Mouse (Mus musculus): ENCODE results near the gene Ipo4.

Gene Ipo4

DNA sequence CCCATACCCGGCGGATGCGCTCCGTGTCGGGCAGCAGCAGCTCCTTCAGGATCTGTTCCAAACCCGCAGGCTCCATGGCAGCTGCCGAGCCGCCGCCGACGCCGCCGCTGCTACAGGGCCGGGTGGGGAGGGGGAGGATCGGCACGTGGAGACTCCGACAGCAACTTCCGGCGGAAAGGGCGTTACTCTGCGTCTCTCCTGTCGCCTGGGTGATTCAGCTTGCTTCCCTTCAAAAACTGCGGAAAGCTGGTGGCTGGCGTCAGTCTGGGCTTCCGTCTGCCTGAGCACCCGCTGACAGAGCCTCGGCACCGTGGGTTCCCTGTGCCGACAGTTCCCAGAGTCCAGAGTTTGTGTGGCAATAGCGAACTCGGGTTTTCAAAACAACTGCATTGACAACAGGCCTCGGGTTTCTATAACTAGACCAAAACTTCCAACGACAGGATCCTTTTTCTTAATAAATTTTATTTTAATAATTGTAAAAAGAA is at the start of gene Ipo4:
Gene Ipo4 (minus strand): TSS at position 435 of the 485 bp plus-strand sequence.
- DNase-seq (ENCODE audit: low spot score in 2 of 2): peak; percentile 88 to 89

DNA sequence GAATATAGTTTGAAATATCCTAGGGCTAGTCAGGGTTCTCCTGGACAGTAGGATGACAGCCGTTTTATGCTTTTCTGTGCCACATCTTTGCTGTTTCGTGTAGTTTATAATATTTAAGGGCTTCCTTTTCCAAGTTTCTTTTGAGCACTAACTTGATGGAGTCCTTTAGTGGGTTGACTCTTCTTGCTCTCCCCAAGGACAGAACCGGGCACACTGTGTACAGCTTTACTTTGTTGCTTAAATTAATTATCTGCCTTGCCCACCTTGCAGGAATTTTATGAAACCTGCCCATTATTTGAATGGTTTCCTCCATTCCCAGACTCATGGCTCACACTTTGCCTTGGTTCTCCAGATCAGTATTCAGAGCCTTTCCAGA is 46.3 kb upstream of the Ipo4 start:
- no peak for DNase-seq (ENCODE audit: low spot score in 2 of 2)

- peak; percentile 95 to 97 for DNase-seq (ENCODE audit: low spot score in 2 of 2)
Measured at GRCm38 (mm10) chr14:55681160-55682117, 45.7 kb upstream of the Ipo4 start, which contains the start of gene Tinf2. Gene Tinf2 (minus strand): TSS chr14:55681820.

GRCm38 (mm10) chr14:55677615-55678014 is 41.9 kb upstream of the Ipo4 start:
- DNase-seq (ENCODE audit: low spot score in 2 of 2): no peak

GRCm38 (mm10) chr14:55672741-55673060 is 36.9 kb upstream of the Ipo4 start:
- no peak for DNase-seq (ENCODE audit: low spot score in 2 of 2)

DNA sequence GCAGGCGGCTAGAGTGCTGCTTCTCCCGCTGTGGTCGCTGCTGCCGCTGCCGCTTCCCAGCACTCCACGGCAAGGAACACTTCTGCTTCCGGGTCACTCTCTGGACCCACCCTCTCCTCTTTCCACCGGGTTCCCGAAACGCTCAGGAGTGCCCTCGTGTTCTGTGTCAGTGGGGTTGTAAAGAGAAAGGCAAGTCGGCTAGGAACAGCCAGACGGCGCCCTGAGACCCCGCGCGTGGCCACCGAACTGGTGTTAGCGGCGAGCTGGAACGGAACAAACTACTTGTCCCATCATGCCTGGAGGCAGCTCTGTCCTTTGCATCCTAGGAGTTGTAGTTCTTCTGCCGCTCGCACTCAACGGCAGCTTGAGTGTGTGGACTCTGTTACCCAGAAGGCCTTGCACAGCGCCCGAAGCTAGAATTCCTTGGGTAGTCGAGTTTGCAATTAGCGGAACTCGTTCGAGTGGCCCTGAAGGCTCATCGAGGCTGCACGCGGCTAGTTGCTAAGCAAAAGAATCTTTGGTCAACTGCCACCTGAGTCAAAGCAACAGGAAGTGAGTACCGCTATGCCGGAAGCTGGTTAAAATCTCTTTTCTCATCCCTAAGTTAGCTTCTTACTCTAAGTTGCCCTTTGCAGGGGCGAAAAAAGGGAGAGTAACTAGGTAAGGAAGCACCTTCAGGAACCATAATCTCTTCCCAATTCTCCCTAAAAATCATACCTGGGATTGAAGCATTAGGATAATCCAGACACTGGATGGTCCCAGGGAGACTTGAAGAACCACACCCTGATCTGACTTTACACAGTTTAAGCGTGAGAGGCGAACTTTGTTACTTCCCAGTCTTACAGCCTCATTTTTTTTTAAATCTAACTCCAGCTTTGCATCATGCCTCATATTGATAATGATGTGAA is 36.3 kb upstream of the Ipo4 start, which contains the start of the genes Gmpr2 and Nedd8:
Gene Gmpr2 (plus strand): TSS at position 109 of the 908 bp plus-strand sequence.
Gene Nedd8 (minus strand): TSS at position 292 of the 908 bp plus-strand sequence.
- peak; percentile 94 to 98 for DNase-seq (ENCODE audit: low spot score in 2 of 2)

DNA sequence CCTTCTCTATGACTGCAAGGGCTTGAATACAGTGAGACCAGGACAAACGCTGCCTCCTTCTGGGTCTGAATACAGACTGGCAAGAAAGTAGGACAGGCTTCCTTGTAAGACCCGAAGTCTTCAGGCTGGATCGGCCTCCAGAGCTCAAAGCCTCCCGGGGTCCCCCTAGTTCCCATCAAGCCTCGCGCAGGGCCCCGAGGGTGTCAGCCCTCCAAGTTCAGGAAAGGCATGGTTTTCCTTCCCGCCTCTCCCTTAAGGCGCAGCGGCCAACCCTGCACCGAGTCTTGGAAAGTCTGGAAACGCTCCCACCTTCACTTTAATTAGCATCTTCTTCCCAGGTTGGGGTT is 35.7 kb upstream of the Ipo4 start:
- no peak for DNase-seq (ENCODE audit: low spot score in 2 of 2)

DNA sequence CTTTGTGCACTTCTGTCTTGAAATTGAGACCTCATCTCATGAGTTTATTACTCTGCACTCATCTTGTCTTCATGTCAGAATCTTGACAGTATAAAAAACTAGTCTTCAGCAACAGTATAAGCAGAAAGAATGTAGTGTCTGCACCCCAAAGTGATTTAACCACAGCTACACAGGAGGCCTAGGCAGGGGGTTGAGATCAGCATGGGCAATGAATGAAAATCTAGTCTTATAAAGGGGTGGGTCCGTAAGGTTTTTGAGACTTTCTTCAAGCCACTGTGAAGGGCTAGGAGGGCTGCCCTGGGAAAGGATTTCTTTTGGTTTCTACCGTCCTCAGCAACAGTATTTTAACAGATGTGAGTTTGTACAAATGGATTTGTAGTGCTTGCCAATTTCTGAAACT is 24.9 kb upstream of the Ipo4 start:
- no peak for DNase-seq (ENCODE audit: low spot score in 2 of 2)

DNA sequence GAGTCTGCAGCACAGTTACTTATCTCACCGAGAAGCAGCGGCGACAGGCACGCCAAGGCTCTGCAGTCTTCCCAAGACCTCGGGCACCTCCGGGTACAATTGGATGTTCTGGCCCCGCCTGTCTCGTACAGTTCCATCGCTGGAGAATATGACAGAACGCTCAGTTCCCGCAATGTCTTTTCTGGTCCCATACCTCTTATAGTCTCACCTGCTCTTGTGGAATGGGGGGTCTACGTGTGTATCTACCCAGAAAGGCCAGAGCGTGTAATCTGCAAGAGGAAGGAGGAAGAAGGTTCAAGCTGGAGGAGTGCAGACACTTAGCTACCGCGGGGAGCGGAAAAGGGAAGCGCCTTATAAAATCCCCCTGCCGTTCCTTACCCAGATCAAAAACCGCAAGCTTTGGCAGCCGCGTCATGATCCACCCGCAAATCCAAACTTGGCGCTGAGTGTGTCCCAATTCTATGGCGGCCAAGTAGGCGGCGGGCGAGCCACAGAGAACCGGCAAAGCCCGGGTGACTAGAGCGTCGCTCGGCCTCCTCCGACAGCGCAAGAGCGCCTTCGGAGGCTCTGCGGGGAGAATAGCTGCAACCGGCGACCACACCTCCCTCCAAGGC is 24.3 kb upstream of the Ipo4 start, which contains the start of gene Mdp1:
Gene Mdp1 (minus strand): TSS at position 549 of the 614 bp plus-strand sequence.
- DNase-seq (ENCODE audit: low spot score in 2 of 2): peak; percentile 82 to 85

- no peak for DNase-seq (ENCODE audit: low spot score in 2 of 2)
Measured at GRCm38 (mm10) chr14:55658011-55658410, 22.3 kb upstream of the Ipo4 start.

GRCm38 (mm10) chr14:55656935-55657334 is 21.2 kb upstream of the Ipo4 start:
- DNase-seq (ENCODE audit: low spot score in 2 of 2): no peak

DNA sequence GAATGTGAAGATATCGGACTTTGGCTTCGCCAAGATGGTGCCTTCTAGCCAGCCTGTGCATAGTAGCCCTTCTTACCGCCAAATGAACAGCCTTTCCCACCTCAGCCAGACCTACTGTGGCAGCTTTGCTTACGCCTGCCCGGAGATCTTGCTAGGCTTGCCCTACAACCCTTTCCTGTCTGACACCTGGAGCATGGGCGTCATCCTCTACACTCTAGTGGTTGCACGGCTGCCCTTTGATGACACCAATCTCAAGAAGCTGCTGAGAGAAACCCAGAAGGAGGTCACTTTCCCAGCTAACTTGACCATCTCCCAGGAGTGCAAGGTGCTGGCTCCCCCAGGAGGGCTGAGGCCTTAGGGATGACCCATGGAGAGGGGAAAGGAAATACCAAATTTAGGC is 15.8 kb upstream of the Ipo4 start:
- no peak for DNase-seq (ENCODE audit: low spot score in 2 of 2)

- no peak for DNase-seq (ENCODE audit: low spot score in 2 of 2)
Measured at GRCm38 (mm10) chr14:55649884-55650283, 14.1 kb upstream of the Ipo4 start, which contains the start of gene Tssk4. Gene Tssk4 (plus strand): TSS chr14:55650184.

DNA sequence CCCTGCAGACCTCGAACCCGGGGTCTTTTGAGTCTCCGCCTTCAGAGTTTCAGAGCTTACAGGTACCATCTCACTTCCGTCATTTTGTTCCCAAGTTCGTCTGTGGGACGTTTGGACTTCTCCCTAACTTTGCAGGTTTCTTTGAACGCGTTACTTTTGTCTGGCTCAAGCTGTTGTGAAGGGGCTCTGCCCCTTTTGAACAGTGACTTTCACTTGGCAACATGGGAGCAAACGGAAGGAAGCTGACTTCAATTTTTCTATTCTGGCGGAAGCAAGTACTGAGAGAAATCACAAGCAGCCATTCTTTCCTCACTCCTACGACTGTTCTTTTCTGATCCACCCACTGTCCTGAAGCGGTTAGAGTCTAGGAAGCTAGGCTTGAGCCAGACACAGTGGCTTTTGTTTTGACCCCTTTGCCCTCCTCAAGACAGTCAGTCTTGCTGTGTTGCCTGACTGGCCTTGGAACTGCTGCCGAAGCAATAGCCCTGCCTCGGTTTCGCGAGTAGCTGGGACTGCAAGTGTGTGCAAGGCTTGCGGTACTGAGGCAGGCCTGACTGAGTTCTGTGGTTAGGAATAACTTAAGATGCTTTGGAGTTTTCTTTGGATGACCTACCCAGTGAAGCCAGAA is 8.6 kb upstream of the Ipo4 start:
- DNase-seq (ENCODE audit: low spot score in 2 of 2): no peak

DNA sequence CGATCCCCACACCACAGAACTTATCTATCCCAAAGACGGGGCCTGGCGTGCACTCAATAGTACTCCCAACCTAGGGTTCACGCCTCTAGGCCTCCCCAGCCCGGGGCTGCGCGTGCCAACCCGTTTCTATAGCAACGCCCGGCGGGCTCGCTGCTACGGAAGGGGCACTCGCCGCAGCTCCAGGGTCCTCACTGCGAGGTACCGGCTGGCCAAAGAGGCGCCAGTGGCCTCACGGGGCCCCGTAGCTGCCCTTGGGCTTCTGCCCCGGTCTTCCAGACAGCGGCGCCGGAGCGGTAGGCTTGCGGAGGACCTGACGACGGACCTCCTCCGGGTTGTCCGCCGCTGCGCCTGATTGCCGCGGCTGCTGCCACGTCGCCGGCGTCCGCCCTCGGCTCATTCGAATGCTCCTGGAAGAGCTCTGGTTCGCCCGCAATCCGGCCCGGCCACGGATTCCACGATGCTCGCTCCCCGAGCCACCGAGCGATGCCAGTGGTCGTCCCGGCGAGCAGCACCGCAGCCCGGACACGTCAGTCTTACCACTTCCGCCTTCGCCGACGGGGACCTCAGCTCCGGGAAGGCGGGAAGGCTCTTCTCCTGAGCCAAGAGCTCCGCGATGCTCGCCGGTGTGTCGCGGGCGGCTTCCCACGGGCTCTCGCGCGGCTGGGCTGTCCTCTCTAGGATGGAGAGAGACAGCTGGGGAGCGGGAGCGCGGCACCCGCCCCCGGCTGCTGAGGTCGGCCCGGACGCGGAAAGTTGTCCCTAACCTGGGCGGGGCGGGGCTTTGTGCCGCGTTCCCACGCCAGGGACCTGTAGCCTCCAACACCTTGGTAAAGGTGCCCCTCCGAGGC is 7.5 kb upstream of the Ipo4 start, which contains the start of gene Tm9sf1:
Gene Tm9sf1 (minus strand): TSS at position 747 of the 848 bp plus-strand sequence.
- peak; percentile 85 to 92 for DNase-seq (ENCODE audit: low spot score in 2 of 2)

- no peak for DNase-seq (ENCODE audit: low spot score in 2 of 2)
Measured at GRCm38 (mm10) chr14:55642679-55643059, 6.9 kb upstream of the Ipo4 start.

DNA sequence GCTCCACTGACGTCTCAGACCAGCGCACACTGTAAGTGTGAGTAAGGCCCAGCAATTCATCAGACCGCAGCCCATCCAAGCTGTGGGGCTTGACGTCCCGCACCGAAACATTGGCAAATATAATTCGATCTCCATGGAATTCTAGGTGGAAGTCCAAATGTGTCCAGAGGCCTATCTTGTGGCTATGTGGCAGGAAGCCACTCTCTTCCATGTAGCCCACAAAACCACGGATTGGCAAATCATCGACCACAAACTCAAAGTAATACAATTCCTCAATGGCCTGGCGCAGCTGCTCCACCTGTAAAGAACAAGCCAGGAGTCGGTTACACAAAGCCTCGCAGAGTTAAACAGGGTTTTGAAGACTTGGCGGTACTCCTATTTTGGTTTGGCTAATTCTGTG is 5.5 kb upstream of the Ipo4 start:
- DNase-seq (ENCODE audit: low spot score in 2 of 2): no peak

GRCm38 (mm10) chr14:55640816-55641215 is 5.1 kb upstream of the Ipo4 start:
- DNase-seq (ENCODE audit: low spot score in 2 of 2): no peak

DNA sequence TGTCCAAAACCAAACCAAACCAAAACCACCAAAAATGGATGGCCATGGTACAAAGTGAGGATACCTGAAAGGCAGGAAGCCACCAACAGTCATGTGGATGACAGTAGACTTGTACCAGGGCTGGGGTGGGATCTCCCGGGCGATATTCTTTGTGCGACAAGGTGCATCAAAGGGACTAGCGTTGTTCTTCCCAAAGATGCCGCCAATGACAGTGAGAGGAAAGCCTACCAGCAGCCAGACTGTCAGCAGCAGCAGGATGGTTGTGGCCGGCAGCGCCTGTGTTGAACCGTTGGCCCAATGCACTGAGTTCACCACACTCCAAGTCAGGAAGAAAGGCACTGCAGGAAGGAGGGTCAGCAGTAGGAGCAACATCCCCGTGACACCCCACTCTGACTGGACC is 2.0 kb upstream of the Ipo4 start, which contains the start of gene Gm49378:
Gene Gm49378 (minus strand): TSS at position 101 of the 400 bp plus-strand sequence.
- no peak for DNase-seq (ENCODE audit: low spot score in 2 of 2)
